Mouse (Mus musculus): ENCODE data around the gene Dhrs1. TPM values are rescaled to one million over a fixed set of nuclear protein-coding genes. Genes with fewer than 3 reads are reported as not detected.

The Dhrs1 gene
- 123 and 128 TPM in 2 replicates for polyA plus RNA-seq (2021; fragmentation: Nextera tagmentation)
- long read RNA-seq, experiment 1, transcript Dhrs1-201 (9 exons, 1,477 nt): major isoform, 137 of 149 reads
- long read RNA-seq, experiment 1, partial matches to known transcripts: 11 of 149 reads
- long read RNA-seq, experiment 1, other reads (novel, unspliced or antisense): 1 of 149 reads
- long read RNA-seq, experiment 2, transcript Dhrs1-201 (9 exons, 1,477 nt): major isoform, 287 of 303 reads
- long read RNA-seq, experiment 2, partial matches to known transcripts: 1 of 303 reads
- long read RNA-seq, experiment 2, other reads (novel, unspliced or antisense): 15 of 303 reads

GRCm38 (mm10) chr14:55745180-55745860 is at the start of gene Dhrs1, which contains the start of gene Nop9:
Gene Dhrs1 (minus strand): TSS chr14:55745690.
Gene Nop9 (plus strand): TSS chr14:55745693.

DNA sequence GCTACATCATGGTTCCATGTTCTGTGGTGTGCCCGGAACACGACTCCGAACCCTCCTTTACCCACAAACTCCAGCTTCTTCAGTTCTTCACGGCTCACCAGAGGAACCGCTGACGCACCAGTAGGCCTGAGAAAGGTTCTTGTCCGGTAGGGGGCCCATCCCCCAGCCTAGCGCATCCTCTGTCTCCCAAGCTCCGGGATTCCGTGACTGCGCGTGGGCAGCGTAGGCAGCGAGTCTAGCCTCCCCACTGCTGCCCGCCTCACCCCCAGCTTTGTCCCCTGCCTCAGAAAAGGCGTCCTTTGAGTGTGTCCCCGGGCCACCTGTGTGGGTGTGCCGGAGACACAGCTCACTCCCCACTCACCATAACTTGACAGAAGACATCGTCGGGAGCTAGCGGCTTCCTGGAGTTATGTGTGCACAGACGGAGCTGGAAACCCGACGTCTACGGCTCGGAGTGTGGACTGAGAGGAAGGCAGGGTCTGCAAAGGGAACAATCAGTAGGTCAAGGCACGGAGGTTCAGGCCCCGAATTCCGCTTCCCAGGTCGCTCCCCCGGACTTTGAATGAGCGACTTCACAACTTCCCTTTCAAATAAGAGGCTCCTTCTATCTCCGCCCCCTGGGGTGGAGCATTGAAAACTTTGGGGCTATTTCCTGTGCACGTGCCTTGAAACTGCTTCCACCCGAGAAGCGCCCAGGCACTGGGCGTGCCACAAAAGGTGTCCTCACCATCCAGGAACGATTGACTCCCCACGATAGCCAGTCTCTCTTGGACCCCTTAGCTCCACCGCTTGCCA is 43.0 kb upstream of the Dhrs1 start, which contains the start of gene Ripk3:
TSS of gene Ripk3 (minus strand) at position 610 of the 795 bp plus-strand sequence.

DNA sequence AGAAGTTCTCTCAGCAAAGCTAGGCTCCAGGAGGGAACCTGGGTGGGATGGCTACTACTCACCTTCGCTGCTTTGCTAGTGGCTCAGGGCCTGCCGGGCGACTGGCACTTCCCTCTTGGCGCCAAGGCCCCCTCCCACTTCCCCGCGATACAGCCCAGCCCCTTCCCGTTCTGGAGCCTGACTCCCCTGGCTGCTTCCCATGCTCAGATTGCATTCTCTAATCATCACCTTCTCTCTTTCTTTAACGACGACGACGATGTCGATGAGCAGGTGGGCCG is 38.4 kb upstream of the Dhrs1 start, which contains the start of gene Adcy4:
TSS of gene Adcy4 (minus strand) at position 138 of the 278 bp plus-strand sequence.

DNA sequence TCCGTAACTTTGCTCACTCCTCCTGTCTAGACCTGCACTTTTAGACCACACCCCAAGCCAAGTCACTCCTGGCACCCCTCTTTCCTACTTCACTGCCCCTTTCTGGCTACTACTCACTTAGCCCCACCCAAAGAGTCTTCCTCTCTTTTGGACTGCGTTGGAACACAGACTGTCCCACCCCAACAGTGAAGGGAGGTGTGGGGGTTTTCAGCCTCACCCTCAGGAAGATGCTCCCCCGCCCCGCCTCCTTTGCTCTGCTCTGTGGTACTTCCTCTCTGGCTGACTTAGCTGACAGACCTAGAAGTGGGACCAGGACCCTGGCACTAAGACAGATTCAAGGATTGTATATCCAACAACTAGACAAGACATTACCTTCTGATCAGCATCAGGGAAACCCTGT is 20.2 kb upstream of the Dhrs1 start, which contains the start of gene Ltb4r1:
TSS of gene Ltb4r1 (plus strand) at position 267 of the 400 bp plus-strand sequence.

DNA sequence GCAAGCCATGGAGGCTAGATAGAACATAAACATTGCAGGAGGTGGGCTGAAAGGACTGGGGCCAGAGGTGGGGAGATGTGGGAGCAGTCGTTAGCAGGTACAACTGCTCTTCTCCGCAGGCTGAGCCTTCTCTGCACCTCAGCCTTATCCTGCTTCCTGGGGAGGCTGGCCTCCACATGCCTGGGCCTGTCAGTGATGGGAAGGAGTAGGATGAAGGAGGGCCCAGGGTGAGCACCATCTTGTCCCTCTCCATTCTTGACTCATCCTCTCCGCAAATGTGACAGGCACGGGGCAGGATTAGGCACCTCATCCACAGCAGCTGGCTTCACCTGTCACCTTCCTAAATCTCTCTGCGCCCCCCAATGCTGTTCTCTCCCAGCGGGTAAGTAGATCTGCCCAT is 15.7 kb upstream of the Dhrs1 start, which contains the start of gene Ltb4r2:
TSS of gene Ltb4r2 (plus strand) at position 266 of the 400 bp plus-strand sequence.

GRCm38 (mm10) chr14:55758363-55758784 is 12.9 kb upstream of the Dhrs1 start, which contains the start of gene Cideb:
Gene Cideb (minus strand): TSS chr14:55758458.

GRCm38 (mm10) chr14:55721700-55722437 is 23.6 kb downstream of the Dhrs1 start, which contains the start of gene Rabggta:
Gene Rabggta (minus strand): TSS chr14:55722263.

DNA sequence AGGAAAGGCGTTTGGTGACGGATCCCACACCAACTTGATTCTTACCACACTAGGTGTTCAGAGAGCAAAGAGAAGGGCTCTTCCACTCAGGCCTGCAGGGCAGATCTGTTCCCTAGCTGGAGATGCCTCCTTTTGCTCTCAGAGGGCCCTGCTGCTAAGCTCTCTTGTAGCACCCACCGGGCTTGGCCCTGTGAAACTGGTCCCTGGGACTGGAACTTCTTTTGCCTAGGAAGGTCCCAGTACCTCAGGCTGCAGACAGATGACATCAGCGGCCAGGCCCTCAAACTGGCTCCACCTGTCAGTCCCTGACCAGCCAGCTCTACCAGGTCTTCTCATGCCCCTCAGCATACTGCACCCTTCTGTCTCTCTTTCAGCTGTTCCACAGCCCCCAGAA is 31.8 kb downstream of the Dhrs1 start, which contains the start of gene Tgm1:
TSS of gene Tgm1 (minus strand) at position 198 of the 394 bp plus-strand sequence.

Other genes starting within 250 kb of the Dhrs1 start
- 661 and 751 TPM in 2 replicates for gene Cpne6, start 235.2 kb downstream of the Dhrs1 start, polyA plus RNA-seq (2021; fragmentation: Nextera tagmentation)
- gene Nrl, start 220.7 kb downstream of the Dhrs1 start, polyA plus RNA-seq (2021; fragmentation: Nextera tagmentation): 0.13 TPM in 1 of 2 replicates, not detected in the other
- gene Pck2, start 205.4 kb downstream of the Dhrs1 start, polyA plus RNA-seq (2021; fragmentation: Nextera tagmentation): 28.8 and 36.0 TPM in 2 replicates
- 70.4 and 77.7 TPM in 2 replicates for gene Dcaf11, start 185.7 kb downstream of the Dhrs1 start, polyA plus RNA-seq (2021; fragmentation: Nextera tagmentation)
- gene A730061H03Rik, start 185.3 kb downstream of the Dhrs1 start, polyA plus RNA-seq (2021; fragmentation: Nextera tagmentation): not detected in 2 replicates
- gene Fitm1, start 170.1 kb downstream of the Dhrs1 start, polyA plus RNA-seq (2021; fragmentation: Nextera tagmentation): not detected in 2 replicates
- gene Psme1, start 167.6 kb downstream of the Dhrs1 start, polyA plus RNA-seq (2021; fragmentation: Nextera tagmentation): 54.2 and 58.9 TPM in 2 replicates
- 151 and 161 TPM in 2 replicates for gene Emc9, start 160.4 kb downstream of the Dhrs1 start, polyA plus RNA-seq (2021; fragmentation: Nextera tagmentation)
- 115 TPM in 2 replicates for gene Psme2, start 154.6 kb downstream of the Dhrs1 start, polyA plus RNA-seq (2021; fragmentation: Nextera tagmentation)
- 6.5 and 11.3 TPM in 2 replicates for gene Rnf31, start 154.0 kb downstream of the Dhrs1 start, polyA plus RNA-seq (2021; fragmentation: Nextera tagmentation)
- gene Irf9, start 142.1 kb downstream of the Dhrs1 start, polyA plus RNA-seq (2021; fragmentation: Nextera tagmentation): 4.6 and 5.9 TPM in 2 replicates
- gene Rec8, start 127.7 kb downstream of the Dhrs1 start, polyA plus RNA-seq (2021; fragmentation: Nextera tagmentation): 0.78 and 0.95 TPM in 2 replicates
- 48.5 and 50.1 TPM in 2 replicates for gene Ipo4, start 109.7 kb downstream of the Dhrs1 start, polyA plus RNA-seq (2021; fragmentation: Nextera tagmentation)
- 0.14 and 0.48 TPM in 2 replicates for gene Gm49378, start 107.8 kb downstream of the Dhrs1 start, polyA plus RNA-seq (2021; fragmentation: Nextera tagmentation)
- 32.7 and 36.4 TPM in 2 replicates for gene Tm9sf1, start 101.9 kb downstream of the Dhrs1 start, polyA plus RNA-seq (2021; fragmentation: Nextera tagmentation)
- 0.11 and 0.29 TPM in 2 replicates for gene Tssk4, start 95.5 kb downstream of the Dhrs1 start, polyA plus RNA-seq (2021; fragmentation: Nextera tagmentation)
- 62.3 and 63.2 TPM in 2 replicates for gene Mdp1, start 85.2 kb downstream of the Dhrs1 start, polyA plus RNA-seq (2021; fragmentation: Nextera tagmentation)
- gene Gmpr2, start 73.7 kb downstream of the Dhrs1 start, polyA plus RNA-seq (2021; fragmentation: Nextera tagmentation): 24.9 and 27.8 TPM in 2 replicates
- gene Nedd8, start 73.6 kb downstream of the Dhrs1 start, polyA plus RNA-seq (2021; fragmentation: Nextera tagmentation): 665 and 692 TPM in 2 replicates
- gene Tinf2, start 63.9 kb downstream of the Dhrs1 start, polyA plus RNA-seq (2021; fragmentation: Nextera tagmentation): 8.2 and 9.7 TPM in 2 replicates
- 0.08 TPM in 1 of 2 replicates, not detected in the other for gene Tgm1, start 31.8 kb downstream of the Dhrs1 start, polyA plus RNA-seq (2021; fragmentation: Nextera tagmentation)
- 31.9 and 38.2 TPM in 2 replicates for gene Rabggta, start 23.4 kb downstream of the Dhrs1 start, polyA plus RNA-seq (2021; fragmentation: Nextera tagmentation)
- gene Nop9, start within 50 bp of the Dhrs1 start, polyA plus RNA-seq (2021; fragmentation: Nextera tagmentation): 8.1 and 8.5 TPM in 2 replicates
- gene Cideb, start 12.8 kb upstream of the Dhrs1 start, polyA plus RNA-seq (2021; fragmentation: Nextera tagmentation): 3.9 and 5.8 TPM in 2 replicates
- gene Ltb4r2, start 15.7 kb upstream of the Dhrs1 start, polyA plus RNA-seq (2021; fragmentation: Nextera tagmentation): 0.16 and 0.54 TPM in 2 replicates
- gene Ltb4r1, start 20.3 kb upstream of the Dhrs1 start, polyA plus RNA-seq (2021; fragmentation: Nextera tagmentation): 0.26 TPM in 1 of 2 replicates, not detected in the other
- gene Adcy4, start 38.4 kb upstream of the Dhrs1 start, polyA plus RNA-seq (2021; fragmentation: Nextera tagmentation): 1.4 TPM in 2 replicates
- 0.45 and 0.55 TPM in 2 replicates for gene Ripk3, start 43.2 kb upstream of the Dhrs1 start, polyA plus RNA-seq (2021; fragmentation: Nextera tagmentation)
- 0.25 TPM in 1 of 2 replicates, not detected in the other for gene Nfatc4, start 77.5 kb upstream of the Dhrs1 start, polyA plus RNA-seq (2021; fragmentation: Nextera tagmentation)
- 0.49 and 0.88 TPM in 2 replicates for gene Nynrin, start 108.3 kb upstream of the Dhrs1 start, polyA plus RNA-seq (2021; fragmentation: Nextera tagmentation)
- 0.06 and 0.09 TPM in 2 replicates for gene Cbln3, start 138.7 kb upstream of the Dhrs1 start, polyA plus RNA-seq (2021; fragmentation: Nextera tagmentation)
- 2.3 and 2.4 TPM in 2 replicates for gene Khnyn, start 139.3 kb upstream of the Dhrs1 start, polyA plus RNA-seq (2021; fragmentation: Nextera tagmentation)
- gene Sdr39u1, start 154.6 kb upstream of the Dhrs1 start, polyA plus RNA-seq (2021; fragmentation: Nextera tagmentation): 160 TPM in 2 replicates
- 0.30 TPM in 1 of 2 replicates, not detected in the other for gene Cma1, start 199.0 kb upstream of the Dhrs1 start, polyA plus RNA-seq (2021; fragmentation: Nextera tagmentation)
- gene Cma2, start 205.3 kb upstream of the Dhrs1 start, polyA plus RNA-seq (2021; fragmentation: Nextera tagmentation): not detected in 2 replicates